Mouse (Mus musculus) testis, adult 2 months (tissue): Measurements from ENCODE around the gene Rela.

Source experiments
- CTCF ChIP-seq: fragments of 200-500 bp; IDR thresholded peaks from 2 replicates; pipeline ENCODE4 v1.5.1; 2012; ENCODE audit warnings: low read depth, mild to moderate bottlenecking, inconsistent platforms, low read length, moderate library complexity; ENCODE audit not compliant: control insufficient read depth, insufficient read depth, insufficient replicate concordance
- POLR2A ChIP-seq: fragments of 200-500 bp; IDR thresholded peaks from 2 replicates; pipeline ENCODE4 v1.6.1; 2012; ENCODE audit warnings: low read depth, mild to moderate bottlenecking, inconsistent platforms, low read length, moderate library complexity; ENCODE audit not compliant: control insufficient read depth

DNA sequence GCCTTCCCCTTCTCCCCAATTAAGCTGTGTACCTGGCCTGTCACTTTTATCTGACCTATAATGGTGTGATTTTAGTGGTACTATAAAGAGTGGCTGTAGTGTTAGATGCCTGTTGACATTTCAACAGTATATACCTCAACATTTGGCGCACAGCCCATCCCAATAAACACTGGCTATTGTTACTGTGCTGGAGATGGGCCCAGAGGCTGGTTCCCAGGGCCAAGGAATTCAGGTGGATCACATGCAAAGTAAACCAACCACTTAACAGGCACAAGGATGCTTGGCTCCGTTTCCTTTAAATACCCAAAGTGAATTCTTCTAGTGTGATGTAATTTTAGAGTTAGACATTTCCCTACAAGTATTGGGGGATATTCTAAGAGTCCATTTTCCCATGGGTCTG, 22.3 kb upstream of the Rela start:
- TF ChIP-seq POLR2A, result no peak
- TF ChIP-seq CTCF, result no peak
